8 mouse cellular contexts compared by ENCODE assay signal in the genomic region with DNA sequence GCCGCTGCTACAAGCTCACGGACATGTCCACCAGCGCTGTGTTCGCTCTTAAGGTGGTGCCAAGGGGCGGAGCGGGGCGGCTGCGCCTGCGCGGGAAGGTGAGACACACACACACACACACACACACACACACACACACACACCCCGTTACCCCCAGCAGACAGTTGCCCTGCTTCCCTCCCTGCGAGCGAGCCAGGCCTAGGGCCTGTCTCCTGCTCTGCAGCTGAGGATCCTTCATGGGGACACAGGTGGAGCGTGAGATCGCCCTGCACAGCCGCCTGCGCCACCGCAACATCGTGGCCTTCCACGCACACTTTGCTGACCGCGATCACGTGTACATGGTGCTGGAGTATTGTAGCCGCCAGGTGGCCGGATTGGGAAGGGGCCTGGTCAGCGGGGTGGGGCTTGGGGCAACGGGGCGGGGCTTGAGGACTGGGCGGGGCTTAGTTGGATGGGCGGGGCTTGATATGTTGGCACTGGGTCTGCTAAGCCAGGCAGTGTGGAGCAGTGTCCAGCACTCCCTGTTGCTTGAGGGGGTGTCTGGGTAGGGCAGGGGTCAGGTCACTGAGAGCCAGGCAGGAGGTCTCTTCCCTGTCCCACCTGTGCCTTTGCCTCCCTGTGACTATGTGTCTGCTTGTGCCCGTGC. TPM values are rescaled to one million over a fixed set of nuclear protein-coding genes. Genes with fewer than 3 reads are reported as not detected.
DNase-seq lines count a peak whose midpoint lies in the region; ATAC-seq and TF ChIP-seq lines count a peak whose summit lies in the region.
"Had no signal": no experiment of that assay in that cellular context is flagged by ENCODE, and none has a peak within 500 bp of the region (broad histone marks: within the 10 kb centered on the region; RNA-seq: fewer than 3 reads in every experiment).

No protein-coding gene starts in this region.

- H3K9ac ChIP-seq in heart, embryonic 16.5 days (ENCODE audit: low read length): no peak overlapping the region
- H3K9ac ChIP-seq in limb, embryonic 11.5 days (ENCODE audit: low read length): no peak overlapping the region
- peak overlapping the region; percentile 42; the same call in 1 of the 2 replicates for H3K9ac ChIP-seq in midbrain, embryonic 13.5 days (replicated peaks)

- WGBS in heart, embryonic 16.5 days: 5% methylated on average over 31 of the region's 31 CpGs
- WGBS in limb, embryonic 11.5 days: 8% methylated on average over 30 of the region's 31 CpGs
- WGBS in midbrain, embryonic 13.5 days: 7% methylated on average over 31 of the region's 31 CpGs

- H3K9me3 ChIP-seq in G1E (replicated peaks): peaks cover 8% of the 10 kb centered on the region
- no peaks in the 10 kb centered on the region; the same call in 1 of the 2 replicates for H3K9me3 ChIP-seq in heart, embryonic 16.5 days (replicated peaks; ENCODE audit: control insufficient read depth, low read length)
- H3K9me3 ChIP-seq in limb, embryonic 11.5 days (ENCODE audit: control insufficient read depth, low read length): 0 out of 2 replicates have a peak, but pooled peaks cover 3% of the 10 kb centered on the region
- H3K9me3 ChIP-seq in midbrain, embryonic 13.5 days: no peaks in the 10 kb centered on the region

- no peaks in the 10 kb centered on the region for H3K36me3 ChIP-seq in G1E (replicated peaks)
- no peaks in the 10 kb centered on the region for H3K36me3 ChIP-seq in heart, embryonic 16.5 days (ENCODE audit: control insufficient read depth, insufficient read depth)
- H3K36me3 ChIP-seq in limb, embryonic 11.5 days (ENCODE audit: control insufficient read depth, insufficient read depth, low read length): no peaks in the 10 kb centered on the region
- H3K36me3 ChIP-seq in midbrain, embryonic 13.5 days: no peaks in the 10 kb centered on the region

- H3K27me3 ChIP-seq in G1E (ENCODE audit: insufficient read depth, low read length): peaks cover 88% of the 10 kb centered on the region
- peaks cover 75% of the 10 kb centered on the region for H3K27me3 ChIP-seq in heart, embryonic 16.5 days (ENCODE audit: control insufficient read depth, insufficient read depth, low read length)
- H3K27me3 ChIP-seq in limb, embryonic 11.5 days (ENCODE audit: control insufficient read depth, insufficient read depth, low read length): peaks cover 56% of the 10 kb centered on the region
- peaks cover 80% of the 10 kb centered on the region for H3K27me3 ChIP-seq in midbrain, embryonic 13.5 days

- peak overlapping the region; percentile 46 for H3K4me2 ChIP-seq in heart, embryonic 16.5 days (ENCODE audit: low read depth, low read length)
- H3K4me2 ChIP-seq in limb, embryonic 11.5 days (ENCODE audit: low read depth, severe bottlenecking): peak overlapping the region; percentile 21
- peak overlapping the region; percentile 46 for H3K4me2 ChIP-seq in midbrain, embryonic 13.5 days (replicated peaks)

- H3K4me3 ChIP-seq in G1E (ENCODE audit: low read depth, low read length): peak overlapping the region; percentile 10; the same call in 1 of the 2 replicates
- 0 out of 2 replicates have a peak overlapping the region, but pooled peaks have one; percentile 13 for H3K4me3 ChIP-seq in heart, embryonic 16.5 days (ENCODE audit: low read length)
- peak overlapping the region; percentile 12; the same call in 1 of the 2 replicates for H3K4me3 ChIP-seq in limb, embryonic 11.5 days (ENCODE audit: low read depth, low read length)
- peak overlapping the region; percentile 28 for H3K4me3 ChIP-seq in midbrain, embryonic 13.5 days (replicated peaks)
- H3K4me3 ChIP-seq: erythroblast, embryonic 14.5 days had no signal

- H3K27ac ChIP-seq in heart, embryonic 16.5 days (ENCODE audit: low read length): no peak overlapping the region
- H3K27ac ChIP-seq in limb, embryonic 11.5 days (replicated peaks; ENCODE audit: low read depth, low read length): no peak overlapping the region
- H3K27ac ChIP-seq in midbrain, embryonic 13.5 days: no peak overlapping the region

- TF ChIP-seq CTCF in G1E (IDR thresholded peaks at IDR 0.05; ENCODE audit: low read depth, low read length): no peak

- H3K4me1 ChIP-seq in G1E (ENCODE audit: insufficient read depth, low read depth, low read length): peaks cover 8% of the 10 kb centered on the region
- peaks cover 5% of the 10 kb centered on the region; the same call in 1 of the 2 replicates for H3K4me1 ChIP-seq in heart, embryonic 16.5 days (ENCODE audit: control insufficient read depth, insufficient read depth, low read length)
- peaks cover 9% of the 10 kb centered on the region for H3K4me1 ChIP-seq in limb, embryonic 11.5 days (ENCODE audit: control insufficient read depth, insufficient read depth, low read length)
- peaks cover 17% of the 10 kb centered on the region for H3K4me1 ChIP-seq in midbrain, embryonic 13.5 days (replicated peaks)

- ATAC-seq in G1E (ENCODE audit: extremely low read depth, insufficient number of reproducible peaks, low FRiP score, poor library complexity, severe bottlenecking): no peak
- ATAC-seq in heart, embryonic 16.5 days (replicated peaks; ENCODE audit: extremely low read depth, insufficient read depth, low FRiP score): no peak
- peak; percentile 40; the same call in 1 of the 2 replicates for ATAC-seq in limb, embryonic 11.5 days (ENCODE audit: insufficient number of reproducible peaks, low FRiP score, low TSS enrichment, low read depth)
- peak; percentile 66 for ATAC-seq in midbrain, embryonic 13.5 days

- DNase-seq in G1E (ENCODE audit: low spot score): no peak
- DNase-seq in cerebellum, adult 18-20 months: peak; percentile 75 to 80
- peak; percentile 45 for DNase-seq in limb, embryonic 11.5 days (ENCODE audit: low spot score)
- no peak for DNase-seq in gastrocnemius, postnatal 4 days (ENCODE audit: low spot score in 2 of 2)
- DNase-seq in spleen, postnatal 14 days (ENCODE audit: low spot score in 2 of 2): no peak

RNA-seq across cellular contexts. Expression of gene Plk5, which starts 1.9 kb away (rescaled TPM):
- total RNA-seq in G1E (2014; fragmentation: Nextera tagmentation) (not detected in 2 replicates), G1E (2017) (0.12 TPM in 1 of 2 replicates, not detected in the other)
- not detected in 2 replicates for polyA plus RNA-seq in G1E (2012)
- polyA plus RNA-seq in heart, embryonic 16.5 days (2015; fragmentation: Nextera tagmentation; extraction: Ambion mirVana): 0.07 and 0.14 TPM in 2 replicates
- polyA plus RNA-seq in limb, embryonic 11.5 days (2014; fragmentation: Nextera tagmentation; extraction: Ambion mirVana): 0.49 and 0.61 TPM in 2 replicates
- polyA plus RNA-seq in midbrain, embryonic 13.5 days (2015; fragmentation: Nextera tagmentation; extraction: Ambion mirVana): 0.96 and 1.3 TPM in 2 replicates
- under 1 TPM in 1 of 2 experiments, not detected in 1; 0.34 TPM for total RNA-seq in gastrocnemius, postnatal 4 days (2021)
- polyA plus RNA-seq: erythroblast, embryonic 14.5 days had no signal

RNA-seq across cellular contexts. Expression of gene Adamtsl5, which starts 9.9 kb away (rescaled TPM):
- 16.9 and 17.5 TPM in 2 replicates for total RNA-seq in G1E (2014; fragmentation: Nextera tagmentation)
- total RNA-seq in G1E (2017): 5.4 and 8.0 TPM in 2 replicates
- polyA plus RNA-seq in G1E (2012): 33.4 and 37.9 TPM in 2 replicates
- 15.5 and 16.0 TPM in 2 replicates for polyA plus RNA-seq in heart, embryonic 16.5 days (2015; fragmentation: Nextera tagmentation; extraction: Ambion mirVana)
- polyA plus RNA-seq in limb, embryonic 11.5 days (2014; fragmentation: Nextera tagmentation; extraction: Ambion mirVana): 0.28 and 0.41 TPM in 2 replicates
- 0.39 and 0.61 TPM in 2 replicates for polyA plus RNA-seq in midbrain, embryonic 13.5 days (2015; fragmentation: Nextera tagmentation; extraction: Ambion mirVana)
- total RNA-seq in gastrocnemius, postnatal 4 days (2021): 10 to 100 TPM; 15.5 to 16.5 TPM

RNA-seq across cellular contexts. Expression of gene Reep6, which starts 28.4 kb away (rescaled TPM):
- total RNA-seq in G1E (2014; fragmentation: Nextera tagmentation): 72.8 and 85.9 TPM in 2 replicates
- 1.0 and 1.3 TPM in 2 replicates for total RNA-seq in G1E (2017)
- polyA plus RNA-seq in G1E (2012): 49.5 and 65.3 TPM in 2 replicates
- 1.8 and 2.6 TPM in 2 replicates for polyA plus RNA-seq in heart, embryonic 16.5 days (2015; fragmentation: Nextera tagmentation; extraction: Ambion mirVana)
- 5.2 and 7.2 TPM in 2 replicates for polyA plus RNA-seq in limb, embryonic 11.5 days (2014; fragmentation: Nextera tagmentation; extraction: Ambion mirVana)
- 3.0 and 3.1 TPM in 2 replicates for polyA plus RNA-seq in midbrain, embryonic 13.5 days (2015; fragmentation: Nextera tagmentation; extraction: Ambion mirVana)
- 1 to 10 TPM; 2.7 to 4.1 TPM for total RNA-seq in gastrocnemius, postnatal 4 days (2021)

RNA-seq across cellular contexts. Expression of gene Pcsk4, which starts 28.8 kb away (rescaled TPM):
- total RNA-seq in G1E (2014; fragmentation: Nextera tagmentation) (4.8 and 6.7 TPM in 2 replicates), G1E (2017) (0.87 and 1.1 TPM in 2 replicates)
- 12.4 and 14.2 TPM in 2 replicates for polyA plus RNA-seq in G1E (2012)
- polyA plus RNA-seq in heart, embryonic 16.5 days (2015; fragmentation: Nextera tagmentation; extraction: Ambion mirVana): 1.6 and 1.9 TPM in 2 replicates
- 4.4 and 5.3 TPM in 2 replicates for polyA plus RNA-seq in limb, embryonic 11.5 days (2014; fragmentation: Nextera tagmentation; extraction: Ambion mirVana)
- polyA plus RNA-seq in midbrain, embryonic 13.5 days (2015; fragmentation: Nextera tagmentation; extraction: Ambion mirVana): 1.9 and 2.1 TPM in 2 replicates
- total RNA-seq in gastrocnemius, postnatal 4 days (2021): 1 to 10 TPM; 1.0 to 1.5 TPM

RNA-seq across cellular contexts. Expression of gene Mex3d, which starts 29.3 kb away (rescaled TPM):
- total RNA-seq in G1E (2014; fragmentation: Nextera tagmentation) (7.7 and 11.4 TPM in 2 replicates), G1E (2017) (8.7 and 10.9 TPM in 2 replicates)
- polyA plus RNA-seq in G1E (2012): 35.3 and 41.9 TPM in 2 replicates
- 2.8 TPM in 2 replicates for polyA plus RNA-seq in heart, embryonic 16.5 days (2015; fragmentation: Nextera tagmentation; extraction: Ambion mirVana)
- 9.8 and 10.4 TPM in 2 replicates for polyA plus RNA-seq in limb, embryonic 11.5 days (2014; fragmentation: Nextera tagmentation; extraction: Ambion mirVana)
- 15.9 and 18.6 TPM in 2 replicates for polyA plus RNA-seq in midbrain, embryonic 13.5 days (2015; fragmentation: Nextera tagmentation; extraction: Ambion mirVana)
- 10 to 100 TPM; 17.8 to 18.9 TPM for total RNA-seq in gastrocnemius, postnatal 4 days (2021)

Comparison
In these comparisons a context has a peak if more than half of its experiments do, and no peak if none do; other contexts are left out.
1. ATAC-seq: peak in limb, embryonic 11.5 days (single experiment) and midbrain, embryonic 13.5 days (single experiment); none in G1E (single experiment) and heart, embryonic 16.5 days (single experiment).
2. DNase-seq: peak in cerebellum, adult 18-20 months (2 of 2) and limb, embryonic 11.5 days (single experiment); none in G1E (single experiment), gastrocnemius, postnatal 4 days (0 of 2) and spleen, postnatal 14 days (0 of 2).
3. RNA of gene Adamtsl5, which starts 9.9 kb away (polyA plus RNA-seq): 33.4 to 37.9 TPM in G1E and 15.5 to 16.0 TPM in heart, embryonic 16.5 days; 0.39 to 0.61 TPM in midbrain, embryonic 13.5 days and 0.28 to 0.41 TPM in limb, embryonic 11.5 days; every median in the first group is over 10 times any median in the second.
4. Peak in every context shown above with its lines, with median percentiles within 50 percentile points of each other: H3K4me3 ChIP-seq and H3K4me2 ChIP-seq.